Mouse (Mus musculus) midbrain, embryonic 11.5 days (tissue): ENCODE results near the gene Rbpjl. TPM values are rescaled to one million over a fixed set of nuclear protein-coding genes. Genes with fewer than 3 reads are reported as not detected.

ENCODE experiments used
- ATAC-seq: fragments of 200-750 bp; cut with Nextera tagmentation; 2 replicates; pipeline ENCODE4 v1.8.0; 2017; ENCODE audit warnings: moderate TSS enrichment, moderate library complexity; ENCODE audit not compliant: low FRiP score
- DNase-seq: peaks from one replicate; pipeline ENCODE4 v3.0.0; 2015; ENCODE audit warnings: low spot score; ENCODE audit errors: missing footprints
- H3K27ac ChIP-seq: fragments of 300-500 bp; sonication (generic); 2 replicates; pipeline ENCODE4 v1.5.1; 2014; ENCODE audit warnings: low read depth, low read length
- H3K27me3 ChIP-seq: fragments of 300-500 bp; sonication (generic); 2 replicates; pipeline ENCODE4 v1.6.1; 2014; ENCODE audit warnings: mild to moderate bottlenecking, low read length, moderate library complexity, mixed read lengths; ENCODE audit not compliant: control insufficient read depth, insufficient read depth
- H3K36me3 ChIP-seq: fragments of 300-500 bp; sonication (generic); 2 replicates; pipeline ENCODE4 v1.6.1; 2014; ENCODE audit warnings: mild to moderate bottlenecking, low read length, moderate library complexity, mixed read lengths; ENCODE audit not compliant: control insufficient read depth, insufficient read depth
- H3K4me1 ChIP-seq: fragments of 300-500 bp; sonication (generic); 2 replicates; pipeline ENCODE4 v1.6.1; 2014; ENCODE audit warnings: low read length; ENCODE audit not compliant: control insufficient read depth, insufficient read depth
- H3K4me2 ChIP-seq: fragments of 300-500 bp; sonication (generic); 2 replicates; pipeline ENCODE4 v1.6.1; 2014; ENCODE audit warnings: mild to moderate bottlenecking, moderate library complexity
- H3K4me3 ChIP-seq: fragments of 300-500 bp; sonication (generic); 2 replicates; pipeline ENCODE4 v1.5.1; 2014; ENCODE audit warnings: low read depth, low read length
- H3K9ac ChIP-seq: fragments of 300-500 bp; sonication (generic); 2 replicates; pipeline ENCODE4 v1.6.1; 2014; ENCODE audit warnings: low read length
- H3K9me3 ChIP-seq: fragments of 300-500 bp; sonication (generic); 2 replicates; pipeline ENCODE4 v1.6.1; 2016; ENCODE audit warnings: low read length; ENCODE audit not compliant: control insufficient read depth
- WGBS: fragments of 180-500 bp; shearing (Covaris S2); extraction: QIAGEN DNeasy Blood & Tissue Kit; methylation state at CpG from one replicate; pipeline ENCODE4 v1.1.7; 2014; 5-methylcytosine and 5-hydroxymethylcytosine counted together
- polyA plus RNA-seq: library from polyadenylated mRNA; unstranded; fragments of >200 nt; fragmentation: Nextera tagmentation; extraction: Ambion mirVana; gene quantifications from 2 replicates; pipeline ENCODE4 v1.2.1, GENCODE M21; 2014

Gene Rbpjl
- polyA plus RNA-seq, 1 experiment from 2014 or later: not detected

DNA sequence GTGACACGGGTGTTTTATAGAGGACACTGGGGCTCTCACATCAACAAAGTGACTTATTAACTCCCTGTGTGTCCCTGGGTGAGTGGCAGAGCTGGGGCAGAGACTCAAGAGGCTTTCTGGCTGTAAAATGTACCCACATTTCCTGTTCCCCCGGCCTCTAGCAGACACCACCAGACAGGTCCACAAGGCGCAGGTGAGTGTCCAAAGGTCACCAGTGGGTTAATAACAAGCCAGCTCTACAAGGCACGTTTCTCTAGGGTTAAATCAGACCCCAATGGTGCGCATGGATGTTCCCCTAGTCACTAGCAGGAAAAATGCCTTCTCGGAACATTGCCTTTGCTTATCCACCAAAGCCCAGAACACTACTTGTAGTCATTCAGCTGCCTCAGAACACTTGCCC, 34.8 kb downstream of the Rbpjl start:
- Histone ChIP-seq H3K27ac (no peak overlapping the region), H3K4me2 (no peak overlapping the region), H3K4me1 (peaks cover 11% of the 10 kb centered on the region), H3K4me3 (no peak overlapping the region), H3K27me3 (peaks cover 6% of the 10 kb centered on the region), H3K9ac (no peak overlapping the region), H3K9me3 (no peaks in the 10 kb centered on the region), H3K36me3 (no peaks in the 10 kb centered on the region)
- DNase-seq (peak; percentile 69), ATAC-seq (no peak)
- 79% methylated on average over 6 of the region's 6 CpGs for WGBS

- no peak overlapping the region for H3K4me3 ChIP-seq
- H3K9ac ChIP-seq: no peak overlapping the region
- no peak overlapping the region for H3K27ac ChIP-seq
- 71% methylated on average over 8 of the region's 8 CpGs for WGBS
- no peak overlapping the region for H3K4me2 ChIP-seq
- no peaks in the 10 kb centered on the region for H3K9me3 ChIP-seq
- no peaks in the 10 kb centered on the region for H3K36me3 ChIP-seq
- DNase-seq (no peak), ATAC-seq (no peak)
- H3K4me1 ChIP-seq: peaks cover 11% of the 10 kb centered on the region
- H3K27me3 ChIP-seq: peaks cover 6% of the 10 kb centered on the region
These were observed 35.3 kb downstream of the Rbpjl start for GRCm38 (mm10) chr2:164438257-164438656.

DNA sequence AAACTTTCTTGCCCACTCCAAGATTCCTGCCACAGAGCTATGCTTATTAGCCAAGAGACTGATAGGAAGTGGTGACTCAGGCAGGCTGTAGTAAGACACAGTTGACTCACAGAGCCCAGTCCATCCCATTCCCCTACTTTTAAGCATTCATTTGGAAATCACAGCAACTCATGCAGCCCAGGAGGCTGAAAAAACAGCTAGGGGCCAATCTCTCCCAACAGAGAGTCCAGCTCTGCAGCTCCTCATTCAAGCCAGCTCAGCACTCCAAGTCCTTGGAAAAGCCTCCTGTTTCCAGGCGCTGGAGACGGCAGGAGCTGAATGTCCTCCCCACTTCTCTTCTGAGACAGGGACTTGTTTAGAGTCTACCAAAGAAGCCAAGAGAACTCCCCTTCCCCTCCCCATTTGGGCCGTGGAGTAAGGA, 36.1 kb downstream of the Rbpjl start:
- H3K4me2 ChIP-seq: no peak overlapping the region
- no peaks in the 10 kb centered on the region for H3K9me3 ChIP-seq
- no peak overlapping the region for H3K4me3 ChIP-seq
- H3K4me1 ChIP-seq: peaks cover 15% of the 10 kb centered on the region
- no peak overlapping the region for H3K9ac ChIP-seq
- DNase-seq: no peak
- WGBS: 68% methylated on average over 3 of the region's 3 CpGs
- ATAC-seq: no peak
- H3K36me3 ChIP-seq: no peaks in the 10 kb centered on the region
- H3K27me3 ChIP-seq: peaks cover 9% of the 10 kb centered on the region
- no peak overlapping the region for H3K27ac ChIP-seq

- no peaks in the 10 kb centered on the region for H3K9me3 ChIP-seq
- H3K4me2 ChIP-seq: no peak overlapping the region
- no peaks in the 10 kb centered on the region for H3K36me3 ChIP-seq
- peaks cover 15% of the 10 kb centered on the region for H3K4me1 ChIP-seq
- H3K9ac ChIP-seq: no peak overlapping the region
- no peak overlapping the region for H3K4me3 ChIP-seq
- DNase-seq (no peak), ATAC-seq (no peak)
- 84% methylated on average over 5 of the region's 5 CpGs for WGBS
- H3K27me3 ChIP-seq: peaks cover 9% of the 10 kb centered on the region
- no peak overlapping the region for H3K27ac ChIP-seq
These were observed 37.4 kb downstream of the Rbpjl start for GRCm38 (mm10) chr2:164440314-164440713.

DNA sequence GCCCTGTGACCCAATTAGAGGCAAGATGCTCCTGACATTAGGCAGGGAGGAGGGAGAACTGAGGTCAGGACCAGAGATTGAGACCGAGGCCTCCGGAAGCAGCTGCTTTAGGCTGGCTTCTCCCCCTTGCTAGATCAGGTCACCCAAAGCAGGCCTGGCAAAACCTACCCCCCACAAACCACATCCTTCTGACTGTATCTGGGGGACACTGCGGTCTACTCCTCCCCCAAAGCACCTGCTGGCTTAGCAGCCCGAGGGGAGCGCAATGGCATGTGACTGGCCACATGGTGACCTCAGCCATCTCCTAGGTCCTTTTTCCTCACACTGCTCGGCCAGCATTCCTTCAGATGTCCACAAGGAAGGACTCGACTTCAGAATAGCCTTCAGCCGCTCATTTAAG, 38.2 kb downstream of the Rbpjl start:
- Histone ChIP-seq H3K4me2 (no peak overlapping the region; the same call in 1 of the 2 replicates), H3K4me3 (no peak overlapping the region), H3K4me1 (peaks cover 15% of the 10 kb centered on the region), H3K27ac (no peak overlapping the region), H3K36me3 (no peaks in the 10 kb centered on the region), H3K9ac (peak overlapping the region; percentile 20; the same call in 1 of the 2 replicates), H3K9me3 (no peaks in the 10 kb centered on the region), H3K27me3 (peaks cover 9% of the 10 kb centered on the region)
- no peak for DNase-seq
- WGBS: 42% methylated on average over 8 of the region's 8 CpGs
- no peak for ATAC-seq

- DNase-seq (no peak), ATAC-seq (no peak)
- 30% methylated on average over 7 of the region's 7 CpGs for WGBS
- no peak overlapping the region for H3K27ac ChIP-seq
- no peak overlapping the region; the same call in 1 of the 2 replicates for H3K9ac ChIP-seq
- no peak overlapping the region for H3K4me3 ChIP-seq
- no peaks in the 10 kb centered on the region for H3K36me3 ChIP-seq
- H3K4me2 ChIP-seq: peak overlapping the region; percentile 87
- H3K9me3 ChIP-seq: no peaks in the 10 kb centered on the region
- peaks cover 15% of the 10 kb centered on the region for H3K4me1 ChIP-seq
- peaks cover 9% of the 10 kb centered on the region for H3K27me3 ChIP-seq
These were observed 38.8 kb downstream of the Rbpjl start for GRCm38 (mm10) chr2:164441731-164442130.

DNA sequence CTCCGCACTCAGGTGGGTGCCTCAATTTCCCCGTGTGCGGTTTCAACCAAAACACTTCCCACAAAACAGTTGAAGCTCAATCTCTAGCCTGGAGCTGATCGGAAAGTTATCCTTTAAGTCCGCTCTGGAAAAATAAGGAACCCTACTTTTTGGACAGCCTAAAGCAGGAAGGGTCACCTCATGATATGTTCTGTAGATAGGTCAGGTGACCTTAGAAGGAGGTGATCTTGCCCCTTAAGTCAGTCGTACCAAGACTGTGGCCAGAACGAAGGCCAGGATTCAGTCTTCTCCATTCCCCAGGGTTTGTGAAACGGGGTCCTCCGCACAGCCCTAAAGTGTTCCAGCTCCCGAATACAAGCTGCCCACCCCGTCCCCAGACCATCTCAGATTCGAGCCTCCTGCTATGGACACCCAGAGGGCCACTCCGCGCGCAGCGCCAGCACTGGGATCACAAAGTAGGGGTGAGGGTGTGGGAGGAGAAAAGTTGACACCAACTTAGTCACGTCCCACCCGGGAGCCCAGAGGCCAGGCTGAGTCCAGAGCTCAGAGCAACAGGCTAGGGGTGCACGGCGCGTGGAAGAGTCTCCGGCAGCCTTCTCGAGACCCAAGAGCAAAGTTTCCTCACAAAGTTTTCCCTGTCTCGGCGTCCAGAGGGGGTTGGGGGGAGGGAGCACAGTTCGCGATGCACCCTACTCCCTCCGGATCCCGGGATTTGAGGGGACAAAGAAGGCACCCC, 39.5 kb downstream of the Rbpjl start:
- 2% methylated on average over 29 of the region's 29 CpGs for WGBS
- Histone ChIP-seq H3K9ac (peak overlapping the region; percentile 77), H3K9me3 (no peaks in the 10 kb centered on the region), H3K4me2 (peak overlapping the region; percentile 87), H3K27ac (no peak overlapping the region), H3K36me3 (no peaks in the 10 kb centered on the region), H3K4me3 (peak overlapping the region; percentile 50), H3K4me1 (peaks cover 15% of the 10 kb centered on the region), H3K27me3 (peaks cover 9% of the 10 kb centered on the region)
- ATAC-seq (peak; percentile 70), DNase-seq (peak; percentile 91)

- peak; percentile 95 for ATAC-seq
- DNase-seq: peak; percentile 98
- 1% methylated on average over 25 of the region's 26 CpGs for WGBS
- peak overlapping the region; percentile 50 for H3K4me3 ChIP-seq
- peak overlapping the region; percentile 77 for H3K9ac ChIP-seq
- no peak overlapping the region for H3K27ac ChIP-seq
- H3K4me2 ChIP-seq: peak overlapping the region; percentile 87
- peaks cover 15% of the 10 kb centered on the region for H3K4me1 ChIP-seq
- H3K9me3 ChIP-seq: no peaks in the 10 kb centered on the region
- H3K27me3 ChIP-seq: peaks cover 9% of the 10 kb centered on the region
- no peaks in the 10 kb centered on the region for H3K36me3 ChIP-seq
These were observed 40.1 kb downstream of the Rbpjl start for GRCm38 (mm10) chr2:164443051-164443437.

DNA sequence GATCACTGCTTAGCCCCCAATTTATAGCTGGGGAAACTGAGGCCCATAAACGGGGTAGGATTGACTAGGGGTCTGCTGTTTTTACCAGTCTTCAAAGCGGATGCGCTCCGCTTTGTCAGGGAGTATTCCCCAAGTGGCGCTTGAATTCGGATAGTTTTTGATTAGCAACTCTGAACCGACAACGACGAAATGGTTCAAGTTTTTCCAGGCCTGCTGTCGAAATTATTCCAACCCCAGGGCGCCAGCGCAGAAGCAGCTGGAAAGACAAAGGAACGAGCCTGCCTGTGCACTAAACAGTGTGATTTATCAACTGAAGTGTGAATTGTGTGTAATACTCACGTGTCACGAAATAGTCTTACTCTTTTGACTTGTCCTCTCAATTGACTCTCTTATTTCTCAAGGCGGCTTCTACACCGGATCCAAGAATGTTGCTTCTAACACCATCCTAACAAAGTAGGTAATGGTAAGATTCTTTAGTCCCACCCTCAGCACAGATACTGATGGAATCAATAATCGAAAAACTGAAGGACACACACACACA, 40.6 kb downstream of the Rbpjl start, which contains the start of gene Sdc4:
TSS of gene Sdc4 (minus strand) at position 428 of the 541 bp plus-strand sequence.
- H3K4me3 ChIP-seq: peak within 1 kb of the TSS; percentile 50
- H3K9ac ChIP-seq: peak within 1 kb of the TSS; percentile 77
- peaks cover 15% of the 10 kb centered on the region for H3K4me1 ChIP-seq
- H3K27me3 ChIP-seq: peaks cover 9% of the 10 kb centered on the region
- DNase-seq (peak; percentile 89), ATAC-seq (peak; percentile 6; the same call in 1 of the 2 replicates)
- WGBS: 6% methylated on average over 18 of the region's 18 CpGs
- no peaks in the 10 kb centered on the region for H3K36me3 ChIP-seq
- H3K27ac ChIP-seq: no peak within 1 kb of the TSS
- peak within 1 kb of the TSS; percentile 87 for H3K4me2 ChIP-seq
- H3K9me3 ChIP-seq: no peaks in the 10 kb centered on the region
